Mouse (Mus musculus): ENCODE measurements around the gene A630076J17Rik. TPM values are rescaled to one million over a fixed set of nuclear protein-coding genes. Genes with fewer than 3 reads are reported as not detected.
A peak's percentile ranks its signal among the peaks of the same experiment; 100 is the strongest.

Gene A630076J17Rik
- not detected for total RNA-seq (2021)
- long read RNA-seq, experiment 1 = 0 reads
- long read RNA-seq, experiment 2 = 0 reads

DNA sequence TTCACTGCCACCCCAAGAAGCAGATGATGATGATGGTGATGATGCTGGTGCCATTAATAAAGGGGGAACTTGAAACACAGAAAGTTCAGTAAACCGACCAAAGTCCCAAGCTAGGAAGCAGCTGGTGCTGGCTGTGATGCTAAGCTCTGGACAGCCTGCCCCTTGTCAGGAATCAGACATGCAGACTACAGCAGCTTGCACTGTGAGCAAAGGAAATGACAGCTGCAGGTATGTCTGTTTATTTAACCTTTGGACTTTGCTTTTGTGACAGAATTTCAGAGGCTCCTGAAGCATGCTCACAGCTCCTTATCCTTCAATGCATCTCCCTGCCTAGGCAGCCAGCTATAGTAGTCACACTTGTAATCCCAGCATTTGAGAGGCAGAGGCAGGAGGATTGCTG is at the start of gene A630076J17Rik:
Gene A630076J17Rik (plus strand): TSS at position 88 of the 400 bp plus-strand sequence.
- DNase-seq = peak in 1 of 2 experiments; percentile 22

- DNase-seq = no peak
These were observed 49.6 kb upstream of the A630076J17Rik start for GRCm38 (mm10) chr3:107180860-107181259.

GRCm38 (mm10) chr3:107182756-107183155 is 47.7 kb upstream of the A630076J17Rik start, which contains the start of gene Kcna10:
TSS of gene Kcna10 (plus strand) at chr3:107183056.
- no peak for DNase-seq

- peak; percentile 42 to 46 for DNase-seq
These were observed 47.2 kb upstream of the A630076J17Rik start for GRCm38 (mm10) chr3:107183178-107183577.

- no peak for DNase-seq
These were observed 44.8 kb upstream of the A630076J17Rik start for GRCm38 (mm10) chr3:107185597-107185996.

DNA sequence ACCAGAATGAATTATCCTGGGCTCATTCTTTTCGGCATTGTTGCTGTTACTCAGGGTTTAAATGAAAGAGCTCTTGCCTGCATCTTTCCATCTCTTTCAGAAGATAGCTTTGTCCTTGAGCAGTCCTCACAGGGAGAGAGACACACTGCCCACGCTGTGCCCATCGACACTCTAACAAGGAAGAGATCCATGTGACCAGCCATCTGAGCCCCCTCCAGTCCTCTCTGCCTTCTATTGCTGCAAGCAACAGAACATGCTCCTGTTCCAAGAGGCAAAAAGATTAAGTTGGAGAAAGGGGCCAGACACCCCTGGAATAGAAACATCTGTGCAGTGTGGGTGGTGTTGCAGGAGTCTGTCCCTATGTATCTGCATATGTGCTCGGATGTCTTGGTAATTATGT is 43.4 kb upstream of the A630076J17Rik start:
- no peak for DNase-seq

GRCm38 (mm10) chr3:107188226-107188899 is 42.1 kb upstream of the A630076J17Rik start:
- peak; percentile 13 to 54 for DNase-seq

GRCm38 (mm10) chr3:107201310-107202180 is 28.9 kb upstream of the A630076J17Rik start:
- DNase-seq = no peak

DNA sequence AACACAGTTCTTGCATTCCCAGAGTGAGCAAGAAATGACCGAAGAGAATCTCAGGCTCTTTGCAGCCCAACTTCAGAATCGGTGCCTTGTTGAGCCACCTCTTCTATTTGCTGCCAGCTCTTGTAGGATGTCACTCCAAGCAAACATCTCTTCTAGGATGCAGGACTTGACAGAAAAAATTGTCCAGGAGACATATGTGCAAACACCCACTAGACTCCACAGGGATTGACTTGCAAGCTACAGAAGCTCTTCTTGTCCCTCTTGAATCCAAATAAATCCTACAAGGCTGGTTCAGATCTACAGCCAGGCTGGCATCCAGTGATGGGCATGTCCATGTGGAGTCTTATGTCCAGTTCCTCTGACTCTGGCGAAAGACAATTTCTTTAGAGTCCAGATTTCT is 26.0 kb upstream of the A630076J17Rik start:
- no peak for DNase-seq

GRCm38 (mm10) chr3:107205170-107205569 is 25.2 kb upstream of the A630076J17Rik start:
- no peak for DNase-seq

- DNase-seq = peak; percentile 70 to 89
These were observed 24.4 kb upstream of the A630076J17Rik start for GRCm38 (mm10) chr3:107205994-107206393.

GRCm38 (mm10) chr3:107206490-107207150 is 23.8 kb upstream of the A630076J17Rik start:
- peak in 1 of 2 experiments; percentile 12 for DNase-seq

DNA sequence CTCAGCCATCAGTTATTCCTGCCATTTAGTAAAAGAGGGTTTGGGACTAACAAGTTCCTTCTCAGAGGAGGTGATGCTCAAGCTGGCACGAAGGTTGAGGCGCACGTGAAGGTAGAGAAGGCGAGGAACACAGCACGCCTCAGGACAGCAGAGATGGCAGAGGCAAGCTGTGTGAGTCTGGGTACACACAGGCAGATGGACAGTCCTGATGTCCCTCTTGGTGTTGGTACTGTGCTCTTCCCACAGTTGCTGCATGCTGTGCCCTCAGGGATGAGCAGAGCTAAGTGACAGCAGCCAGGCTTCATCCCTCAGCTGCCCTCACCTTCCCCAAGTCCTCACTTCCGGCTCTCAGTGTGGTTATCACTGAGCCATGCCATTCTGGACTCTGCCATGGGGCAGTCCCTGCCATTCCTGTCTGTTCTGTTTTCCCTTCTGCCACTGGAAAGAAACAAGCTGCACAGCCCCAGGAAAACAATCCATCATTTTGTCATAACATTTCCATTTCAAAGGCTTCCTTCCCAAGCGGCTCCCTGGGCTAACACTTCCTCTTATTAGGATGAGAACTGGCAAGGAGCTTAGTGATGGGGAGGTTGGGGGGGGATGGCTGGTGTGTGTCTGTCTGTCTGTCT is 22.7 kb upstream of the A630076J17Rik start:
- no peak for DNase-seq

DNA sequence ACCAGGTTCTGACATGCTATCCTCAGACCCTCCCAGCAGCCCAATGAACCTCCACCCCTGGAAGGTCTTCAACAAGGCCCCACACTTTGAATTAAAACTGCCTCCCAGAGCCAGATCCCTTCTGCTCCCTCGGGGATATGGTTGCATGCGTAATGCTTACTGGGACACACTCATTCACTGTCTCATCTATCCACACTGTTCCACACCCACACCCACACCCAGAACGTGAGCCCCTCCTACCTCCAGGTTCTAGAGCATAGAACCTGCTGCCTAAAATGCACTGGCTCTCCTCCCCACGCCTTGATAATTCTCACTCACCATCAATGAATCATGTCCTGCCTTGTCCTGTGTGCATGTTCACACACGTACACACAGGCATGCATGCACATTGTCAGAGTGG is 15.8 kb upstream of the A630076J17Rik start:
- DNase-seq = no peak

- DNase-seq = no peak
These were observed 13.9 kb upstream of the A630076J17Rik start for GRCm38 (mm10) chr3:107216400-107217100.

GRCm38 (mm10) chr3:107217101-107217480 is 13.3 kb upstream of the A630076J17Rik start:
- no peak for DNase-seq

GRCm38 (mm10) chr3:107218572-107218971 is 11.8 kb upstream of the A630076J17Rik start:
- DNase-seq = no peak

DNA sequence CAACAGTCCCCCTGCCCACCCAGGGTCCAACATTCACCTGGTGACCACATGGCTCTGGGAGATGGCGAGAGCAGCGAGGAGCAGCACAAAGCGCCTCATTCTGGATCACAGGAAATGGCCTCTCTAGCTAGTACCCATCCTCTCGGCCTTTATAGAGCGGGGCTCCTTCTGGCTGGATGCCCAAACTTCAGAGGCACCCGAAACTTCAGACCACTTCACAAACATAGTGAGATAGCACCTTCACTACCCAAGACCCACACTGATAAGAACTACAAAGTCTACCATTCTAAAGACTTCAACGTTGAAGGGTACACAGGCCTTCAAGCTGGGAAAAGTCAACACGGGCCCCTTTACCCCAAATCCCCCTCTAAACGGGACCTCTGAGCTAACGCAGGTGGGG is 8.8 kb upstream of the A630076J17Rik start, which contains the start of gene Cym:
Gene Cym (minus strand): TSS at position 125 of the 400 bp plus-strand sequence.
- no peak for DNase-seq

DNA sequence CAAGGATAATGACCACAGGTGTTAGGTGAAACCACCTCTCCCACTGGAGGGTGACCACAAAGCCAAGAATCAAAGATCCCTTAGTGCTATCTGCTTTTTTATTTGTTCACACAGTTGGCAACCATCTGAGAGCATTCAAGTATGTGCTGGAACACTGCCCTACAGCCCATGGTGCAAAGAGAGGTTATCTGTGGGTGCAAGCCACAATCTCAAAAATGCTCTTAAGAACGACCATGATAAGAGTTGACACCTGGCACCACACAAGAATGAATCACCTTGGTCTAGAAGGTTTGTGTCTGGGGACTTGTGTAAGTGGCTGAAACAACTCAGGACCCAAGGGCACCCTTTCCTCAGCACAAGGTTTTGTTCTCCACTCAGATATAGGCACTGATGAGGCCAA is 7.2 kb upstream of the A630076J17Rik start:
- no peak for DNase-seq

DNA sequence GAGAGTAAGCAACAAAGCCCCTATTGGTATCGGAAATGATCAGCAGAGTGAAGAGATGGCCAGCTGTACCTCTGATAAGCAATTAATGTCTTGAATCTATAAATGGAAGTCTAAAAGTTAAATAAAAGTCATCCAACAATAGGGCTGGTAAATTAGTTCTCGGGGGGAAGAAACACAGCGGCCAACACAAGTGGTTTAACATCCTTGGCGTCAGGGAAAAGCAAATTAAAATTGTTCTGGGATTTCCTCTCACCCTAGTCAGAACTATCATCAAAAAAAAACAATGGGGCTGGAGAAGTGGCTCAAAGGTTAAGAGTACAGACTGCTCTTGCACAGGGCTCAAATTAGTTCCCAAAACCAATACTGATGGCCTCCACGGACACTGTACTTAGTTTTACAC is 4.6 kb upstream of the A630076J17Rik start:
- DNase-seq = peak in 1 of 2 experiments; percentile 39

- no peak for DNase-seq
These were observed 1.2 kb upstream of the A630076J17Rik start for GRCm38 (mm10) chr3:107229221-107229620.
